ENCODE assay signal across 24 mouse cellular contexts in the genomic region with DNA sequence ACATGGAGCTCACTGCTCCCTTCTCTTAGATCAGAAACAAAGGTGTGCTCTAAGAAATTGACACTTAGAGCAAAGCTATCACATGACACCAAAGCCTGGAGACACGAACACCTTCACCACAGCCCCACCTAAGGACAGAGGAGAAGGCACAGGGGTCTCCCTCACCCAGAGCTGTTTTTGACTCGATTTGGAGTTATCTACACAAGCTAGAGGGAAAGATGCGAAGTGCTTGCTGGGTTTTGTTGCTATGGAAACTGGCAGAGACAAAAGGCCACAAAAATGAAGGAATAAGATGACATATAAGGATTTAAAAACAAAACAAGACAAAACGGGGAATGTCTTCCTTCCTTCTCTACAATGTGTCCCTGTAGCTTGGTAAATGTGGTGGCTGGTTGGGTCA.
A peak's percentile ranks its signal among the peaks of the same experiment; 100 is the strongest.
DNase-seq lines count a peak whose midpoint lies in the region; ATAC-seq and TF ChIP-seq lines count a peak whose summit lies in the region.
"Had no signal": no experiment of that assay in that cellular context is flagged by ENCODE, and none has a peak within 500 bp of the region (broad histone marks: within the 10 kb centered on the region; RNA-seq: fewer than 3 reads in every experiment).

No protein-coding gene starts in this region.

- no peaks in the 10 kb centered on the region for H3K36me3 ChIP-seq in forebrain, embryonic 15.5 days
- no peaks in the 10 kb centered on the region for H3K36me3 ChIP-seq in forebrain, embryonic 12.5 days (replicated peaks)
- H3K36me3 ChIP-seq in hindbrain, postnatal 0 days (ENCODE audit: insufficient read depth, low read length), result no peaks in the 10 kb centered on the region
- no peaks in the 10 kb centered on the region for H3K36me3 ChIP-seq in hindbrain, embryonic 12.5 days
- no peaks in the 10 kb centered on the region for H3K36me3 ChIP-seq in midbrain, embryonic 14.5 days (ENCODE audit: control insufficient read depth, insufficient read depth, low read length)
- H3K36me3 ChIP-seq in kidney, embryonic 16.5 days (ENCODE audit: insufficient read depth, low read length), result no peaks in the 10 kb centered on the region
- H3K36me3 ChIP-seq: embryonic facial prominence, embryonic 12.5 days; limb, embryonic 10.5 days; liver, embryonic 15.5 days; lung, embryonic 15.5 days; neural tube, embryonic 13.5 days had no signal

- no peaks in the 10 kb centered on the region for H3K9me3 ChIP-seq in forebrain, embryonic 15.5 days
- H3K9me3 ChIP-seq in forebrain, embryonic 12.5 days, result no peaks in the 10 kb centered on the region
- no peaks in the 10 kb centered on the region for H3K9me3 ChIP-seq in hindbrain, postnatal 0 days (ENCODE audit: low read length)
- H3K9me3 ChIP-seq in hindbrain, embryonic 12.5 days (replicated peaks), result no peaks in the 10 kb centered on the region
- H3K9me3 ChIP-seq in midbrain, embryonic 14.5 days (ENCODE audit: control insufficient read depth, low read length), result no peaks in the 10 kb centered on the region
- H3K9me3 ChIP-seq in kidney, embryonic 16.5 days (ENCODE audit: low read length), result no peaks in the 10 kb centered on the region
- H3K9me3 ChIP-seq: embryonic facial prominence, embryonic 12.5 days; limb, embryonic 10.5 days; liver, embryonic 15.5 days; lung, embryonic 15.5 days; neural tube, embryonic 13.5 days had no signal

- H3K4me3 ChIP-seq in forebrain, embryonic 15.5 days, result no peak overlapping the region
- no peak overlapping the region for H3K4me3 ChIP-seq in forebrain, embryonic 12.5 days (replicated peaks)
- H3K4me3 ChIP-seq in hindbrain, postnatal 0 days (ENCODE audit: low read length), result no peak overlapping the region
- no peak overlapping the region for H3K4me3 ChIP-seq in hindbrain, embryonic 12.5 days
- H3K4me3 ChIP-seq in midbrain, embryonic 14.5 days (replicated peaks; ENCODE audit: low read depth, low read length), result no peak overlapping the region
- H3K4me3 ChIP-seq in kidney, embryonic 16.5 days (ENCODE audit: low read length), result no peak overlapping the region
- H3K4me3 ChIP-seq: embryonic facial prominence, embryonic 12.5 days; limb, embryonic 10.5 days; liver, embryonic 15.5 days; lung, embryonic 15.5 days; neural tube, embryonic 13.5 days had no signal

- ATAC-seq in forebrain, embryonic 15.5 days (replicated peaks), result peak; percentile 55; the same call in 1 of the 2 replicates
- ATAC-seq in forebrain, embryonic 12.5 days (ENCODE audit: low FRiP score), result no peak
- no peak for ATAC-seq in hindbrain, postnatal 0 days
- no peak for ATAC-seq in hindbrain, embryonic 12.5 days (ENCODE audit: low FRiP score)
- no peak for ATAC-seq in midbrain, embryonic 14.5 days (ENCODE audit: low FRiP score, low TSS enrichment)
- no peak for ATAC-seq in kidney, embryonic 16.5 days (ENCODE audit: low FRiP score, low TSS enrichment)
- ATAC-seq: CD4-positive, CD25-positive, alpha-beta regulatory T cell, adult 4 months had no signal

- TF ChIP-seq CTCF in hindbrain, postnatal 0 days (IDR thresholded peaks at IDR 0.05; ENCODE audit: low read depth), result no peak

- peaks cover 19% of the 10 kb centered on the region for H3K4me1 ChIP-seq in forebrain, embryonic 15.5 days
- H3K4me1 ChIP-seq in forebrain, embryonic 12.5 days, result peaks cover 16% of the 10 kb centered on the region
- H3K4me1 ChIP-seq in hindbrain, postnatal 0 days (ENCODE audit: insufficient read depth, low read length), result 0 out of 2 replicates have a peak, but pooled peaks cover 5% of the 10 kb centered on the region
- H3K4me1 ChIP-seq in hindbrain, embryonic 12.5 days, result peaks cover 3% of the 10 kb centered on the region; the same call in 1 of the 2 replicates
- H3K4me1 ChIP-seq in midbrain, embryonic 14.5 days (ENCODE audit: control insufficient read depth, insufficient read depth, low read length), result peaks cover 11% of the 10 kb centered on the region
- H3K4me1 ChIP-seq in kidney, embryonic 16.5 days (ENCODE audit: insufficient read depth, low read length), result no peaks in the 10 kb centered on the region
- H3K4me1 ChIP-seq: embryonic facial prominence, embryonic 12.5 days; limb, embryonic 10.5 days; liver, embryonic 15.5 days; lung, embryonic 15.5 days had no signal

- H3K27ac ChIP-seq in forebrain, embryonic 15.5 days (replicated peaks), result peak overlapping the region; percentile 57
- H3K27ac ChIP-seq in forebrain, embryonic 12.5 days, result no peak overlapping the region
- H3K27ac ChIP-seq in hindbrain, postnatal 0 days, result 0 out of 2 replicates have a peak overlapping the region, but pooled peaks have one; percentile 8
- no peak overlapping the region for H3K27ac ChIP-seq in hindbrain, embryonic 12.5 days
- peak overlapping the region; percentile 45; the same call in 1 of the 2 replicates for H3K27ac ChIP-seq in midbrain, embryonic 14.5 days (replicated peaks; ENCODE audit: low read depth, low read length)
- H3K27ac ChIP-seq in kidney, embryonic 16.5 days (ENCODE audit: low read length), result no peak overlapping the region
- H3K27ac ChIP-seq: embryonic facial prominence, embryonic 12.5 days; kidney, postnatal 0 days; limb, embryonic 10.5 days; liver, embryonic 15.5 days; lung, embryonic 15.5 days; neural tube, embryonic 13.5 days had no signal

- DNase-seq in hindbrain, postnatal 0 days (ENCODE audit: low spot score), result peak; percentile 60
- DNase-seq in brain, adult 2 months (ENCODE audit: low read depth, low spot score), result peak; percentile 72
- DNase-seq in midbrain, embryonic 14.5 days, result peak; percentile 78
- DNase-seq in retina, embryonic 14.5 days (ENCODE audit: low spot score), result no peak
- DNase-seq: adrenal gland, postnatal 36 days; cerebellum, adult 2 months; cerebellum, postnatal 25 days; kidney, adult 11 months; liver; lung, postnatal 36 days; right cerebral cortex, postnatal 14 days; spleen, adult 18-20 months had no signal

- no peaks in the 10 kb centered on the region for H3K27me3 ChIP-seq in forebrain, embryonic 15.5 days
- H3K27me3 ChIP-seq in forebrain, embryonic 12.5 days, result no peaks in the 10 kb centered on the region
- H3K27me3 ChIP-seq in hindbrain, postnatal 0 days (ENCODE audit: insufficient read depth, low read length), result no peaks in the 10 kb centered on the region
- H3K27me3 ChIP-seq in hindbrain, embryonic 12.5 days, result no peaks in the 10 kb centered on the region
- no peaks in the 10 kb centered on the region for H3K27me3 ChIP-seq in midbrain, embryonic 14.5 days (ENCODE audit: control insufficient read depth, insufficient read depth, low read length)
- no peaks in the 10 kb centered on the region for H3K27me3 ChIP-seq in kidney, embryonic 16.5 days (ENCODE audit: insufficient read depth, low read length)
- H3K27me3 ChIP-seq: embryonic facial prominence, embryonic 12.5 days; liver, embryonic 15.5 days; lung, embryonic 15.5 days; neural tube, embryonic 13.5 days had no signal

- no peak overlapping the region for H3K9ac ChIP-seq in forebrain, embryonic 15.5 days (replicated peaks)
- H3K9ac ChIP-seq in forebrain, embryonic 12.5 days, result no peak overlapping the region
- H3K9ac ChIP-seq in hindbrain, postnatal 0 days (replicated peaks; ENCODE audit: low read length), result no peak overlapping the region
- no peak overlapping the region for H3K9ac ChIP-seq in hindbrain, embryonic 12.5 days
- H3K9ac ChIP-seq in midbrain, embryonic 14.5 days (replicated peaks; ENCODE audit: low read length), result no peak overlapping the region
- no peak overlapping the region for H3K9ac ChIP-seq in kidney, embryonic 16.5 days (replicated peaks; ENCODE audit: low read length)
- H3K9ac ChIP-seq: embryonic facial prominence, embryonic 12.5 days; liver, embryonic 15.5 days; lung, embryonic 15.5 days; neural tube, embryonic 13.5 days had no signal

- H3K4me2 ChIP-seq in forebrain, embryonic 15.5 days (replicated peaks), result no peak overlapping the region
- H3K4me2 ChIP-seq in forebrain, embryonic 12.5 days, result no peak overlapping the region
- no peak overlapping the region for H3K4me2 ChIP-seq in hindbrain, postnatal 0 days (ENCODE audit: low read depth, low read length)
- no peak overlapping the region for H3K4me2 ChIP-seq in hindbrain, embryonic 12.5 days (replicated peaks)
- H3K4me2 ChIP-seq in midbrain, embryonic 14.5 days (ENCODE audit: low read length), result no peak overlapping the region; the same call in 1 of the 2 replicates
- no peak overlapping the region for H3K4me2 ChIP-seq in kidney, embryonic 16.5 days (replicated peaks; ENCODE audit: low read depth, low read length)
- H3K4me2 ChIP-seq: embryonic facial prominence, embryonic 12.5 days; heart, embryonic 11.5 days; liver, embryonic 15.5 days; lung, embryonic 15.5 days; neural tube, embryonic 13.5 days had no signal

- WGBS in forebrain, embryonic 15.5 days, result 34% methylated on average over 4 of the region's 4 CpGs
- WGBS in forebrain, embryonic 12.5 days, result 45% methylated on average over 4 of the region's 4 CpGs
- WGBS in hindbrain, postnatal 0 days, result 26% methylated on average over 4 of the region's 4 CpGs
- WGBS in hindbrain, embryonic 12.5 days, result 59% methylated on average over 4 of the region's 4 CpGs
- WGBS in midbrain, embryonic 14.5 days, result 22% methylated on average over 4 of the region's 4 CpGs
- WGBS in kidney, embryonic 16.5 days, result 55% methylated on average over 4 of the region's 4 CpGs

Comparison
In these comparisons a context has a peak if more than half of its experiments do, and no peak if none do; other contexts are left out.
1. H3K27ac ChIP-seq: peak in forebrain, embryonic 15.5 days (single experiment), hindbrain, postnatal 0 days (single experiment) and midbrain, embryonic 14.5 days (single experiment); none in forebrain, embryonic 12.5 days (single experiment), hindbrain, embryonic 12.5 days (single experiment) and kidney, embryonic 16.5 days (single experiment).